8 mouse cellular contexts compared by ENCODE assay signal in genomic region chr9:66349860-66350787, GRCm38 (mm10). TPM values are rescaled to one million over a fixed set of nuclear protein-coding genes. Genes with fewer than 3 reads are reported as not detected.
DNase-seq lines count a peak whose midpoint lies in the region; ATAC-seq lines count a peak whose summit lies in the region.

Herc1 (plus strand) TSS chr9:66350450.

- peak within 1 kb of the TSS; percentile 88 for H3K4me3 ChIP-seq in hindbrain, embryonic 13.5 days

- under 1% methylated on average over 85 of the region's 85 CpGs for WGBS in hindbrain, embryonic 13.5 days

- no peaks in the 10 kb centered on the region for H3K27me3 ChIP-seq in hindbrain, embryonic 13.5 days

- no peaks in the 10 kb centered on the region for H3K36me3 ChIP-seq in hindbrain, embryonic 13.5 days

- ATAC-seq in hindbrain, embryonic 13.5 days (ENCODE audit: low FRiP score): peak; percentile 90

- H3K9me3 ChIP-seq in hindbrain, embryonic 13.5 days: no peaks in the 10 kb centered on the region

- H3K4me2 ChIP-seq in hindbrain, embryonic 13.5 days: peak within 1 kb of the TSS; percentile 71

- DNase-seq in NIH3T3 (ENCODE audit: low read depth): peak; percentile 95
- DNase-seq in cerebellum, postnatal 10 days: peak; percentile 98
- DNase-seq in frontal cortex, postnatal 14 days (ENCODE audit: low spot score in 2 of 2): peak; percentile 93 to 96
- peak; percentile 91 for DNase-seq in layer of hippocampus, postnatal 25 days (ENCODE audit: extremely low spot score in 1 of 2, low spot score in 1 of 2)
- DNase-seq in lung, postnatal 25 days (ENCODE audit: low spot score): peak; percentile 97
- DNase-seq in retina, embryonic 14.5 days (ENCODE audit: low spot score): peak; percentile 99
- DNase-seq in thymus, postnatal 4 days: peak; percentile 96

- peak within 1 kb of the TSS; percentile 99 for H3K9ac ChIP-seq in hindbrain, embryonic 13.5 days

- peaks cover 23% of the 10 kb centered on the region for H3K4me1 ChIP-seq in hindbrain, embryonic 13.5 days (replicated peaks)

- H3K27ac ChIP-seq in hindbrain, embryonic 13.5 days: peak within 1 kb of the TSS; percentile 99

RNA-seq across cellular contexts. Expression of gene Herc1, which starts in this region (rescaled TPM):
- 47.8 and 48.9 TPM in 2 replicates for polyA plus RNA-seq in hindbrain, embryonic 13.5 days (2015; fragmentation: Nextera tagmentation; extraction: Ambion mirVana)
- total RNA-seq in layer of hippocampus, postnatal 25 days (2021): 100 to 1,000 TPM in 1 of 2 experiments, 10 to 100 TPM in 1; 95.4 to 121 TPM

Comparison
In these comparisons a context has a peak if more than half of its experiments do, and no peak if none do; other contexts are left out.
1. Peak in every context shown above with its lines: DNase-seq, ATAC-seq, H3K4me3 ChIP-seq and H3K27ac ChIP-seq.